Mouse (Mus musculus) gastrocnemius, postnatal 4 days (tissue): ENCODE results near the gene Hibch. TPM values are rescaled to one million over a fixed set of nuclear protein-coding genes. Genes with fewer than 3 reads are reported as not detected.
"Not testable (repeated sequence)": the region's sequence is repeated elsewhere in the genome, so short reads cannot be mapped to it uniquely, and the experiment has no call there.

Experiments used
- DNase-seq, 2 experiments: peaks; one replicate each; pipeline ENCODE4 v3.0.0; 2021 to 2022; ENCODE audit warnings: low spot score in 2 of 2, mixed read lengths in 2 of 2
- long read RNA-seq, 2 experiments: library from polyadenylated mRNA; stranded (forward); transcript quantifications; one replicate each; pipeline ENCODE4 v2.0.0; 2021
- total RNA-seq, 2 experiments: library from RNA; stranded (reverse); gene quantifications; 2 replicates each; pipeline ENCODE4 v1.2.3; 2021

The Hibch gene
- 10 to 100 TPM; 25.1 to 25.3 TPM for total RNA-seq
- long read RNA-seq, experiment 1, transcript Hibch-201 (14 exons, 1,830 nt) = major isoform, 31 of 34 reads
- long read RNA-seq, experiment 1, partial matches to known transcripts = 3 of 34 reads
- long read RNA-seq, experiment 1, other reads (novel, unspliced or antisense) = 0 of 34 reads
- long read RNA-seq, experiment 2, transcript Hibch-201 (14 exons, 1,830 nt) = major isoform, 21 of 22 reads
- long read RNA-seq, experiment 2, partial matches to known transcripts = 0 of 22 reads
- long read RNA-seq, experiment 2, other reads (novel, unspliced or antisense) = 1 of 22 reads

GRCm38 (mm10) chr1:52844782-52845665 lies at the start of gene Hibch:
Hibch (plus strand) TSS chr1:52844929.
- peak; percentile 96 to 98 for DNase-seq

GRCm38 (mm10) chr1:52795927-52796326 lies 48.8 kb upstream of the Hibch start:
- no peak for DNase-seq

GRCm38 (mm10) chr1:52799056-52799726 lies 45.5 kb upstream of the Hibch start:
- no peak for DNase-seq

- DNase-seq = no peak
Observed at GRCm38 (mm10) chr1:52799772-52800171, 45.0 kb upstream of the Hibch start.

GRCm38 (mm10) chr1:52800340-52800740 lies 44.4 kb upstream of the Hibch start:
- no peak for DNase-seq

- DNase-seq = no peak
Observed at GRCm38 (mm10) chr1:52801651-52802050, 43.1 kb upstream of the Hibch start.

GRCm38 (mm10) chr1:52802406-52802975 lies 42.2 kb upstream of the Hibch start:
- DNase-seq = no peak

- DNase-seq = no peak
Observed at GRCm38 (mm10) chr1:52805041-52805440, 39.7 kb upstream of the Hibch start.

GRCm38 (mm10) chr1:52808456-52808855 lies 36.3 kb upstream of the Hibch start:
- no peak for DNase-seq

GRCm38 (mm10) chr1:52816232-52816891 lies 28.4 kb upstream of the Hibch start:
- DNase-seq = no peak

GRCm38 (mm10) chr1:52816910-52817812 lies 27.6 kb upstream of the Hibch start, which contains the start of gene Inpp1:
Inpp1 (minus strand) TSS chr1:52817688.
- DNase-seq = peak; percentile 65 to 79

- no peak for DNase-seq
Observed at GRCm38 (mm10) chr1:52817813-52818147, 26.9 kb upstream of the Hibch start.

- no peak for DNase-seq
Observed at GRCm38 (mm10) chr1:52839099-52839498, 5.6 kb upstream of the Hibch start.

GRCm38 (mm10) chr1:52844354-52844753 lies 375 bp upstream of the Hibch start:
- DNase-seq = no peak

- DNase-seq = no peak
Observed at GRCm38 (mm10) chr1:52846556-52846955, 1.8 kb downstream of the Hibch start.

- no peak for DNase-seq
Observed at GRCm38 (mm10) chr1:52849422-52849821, 4.7 kb downstream of the Hibch start.

- not testable (repeated sequence) for DNase-seq
Observed at GRCm38 (mm10) chr1:52854029-52854428, 9.3 kb downstream of the Hibch start.

- DNase-seq = no peak
Observed at GRCm38 (mm10) chr1:52855904-52856601, 11.3 kb downstream of the Hibch start.

GRCm38 (mm10) chr1:52864220-52864619 lies 19.5 kb downstream of the Hibch start:
- no peak for DNase-seq
